Mouse (Mus musculus) urinary bladder, postnatal 4 days (tissue): ENCODE results near the gene Crip1.
A peak's percentile ranks its signal among the peaks of the same experiment; 100 is the strongest.

Experiments used
- DNase-seq, 2 experiments: peaks; one replicate each; pipeline ENCODE4 v3.0.0; 2021 to 2022; ENCODE audit warnings: low spot score in 2 of 2

Gene Crip1

DNA sequence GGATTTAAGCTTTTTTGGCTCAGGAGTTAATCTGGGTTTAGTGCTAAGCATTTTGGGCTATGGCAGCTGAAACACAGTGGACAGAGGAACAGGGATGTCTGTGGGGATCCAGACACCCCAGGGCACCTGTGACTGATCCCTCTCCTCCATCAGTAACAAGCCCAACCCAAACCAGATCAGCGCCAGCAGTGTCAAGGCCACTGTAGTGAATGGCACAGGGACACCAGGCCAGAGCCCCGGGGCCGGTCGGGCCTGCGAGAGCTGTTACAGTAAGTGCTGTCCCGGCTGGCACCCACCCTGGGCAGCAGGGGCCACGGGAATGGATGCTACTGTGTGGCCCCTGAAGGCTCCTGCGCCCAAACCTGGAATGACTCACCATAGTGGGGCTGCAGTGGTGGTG lies 15.4 kb upstream of the Crip1 start:
- DNase-seq = no peak

DNA sequence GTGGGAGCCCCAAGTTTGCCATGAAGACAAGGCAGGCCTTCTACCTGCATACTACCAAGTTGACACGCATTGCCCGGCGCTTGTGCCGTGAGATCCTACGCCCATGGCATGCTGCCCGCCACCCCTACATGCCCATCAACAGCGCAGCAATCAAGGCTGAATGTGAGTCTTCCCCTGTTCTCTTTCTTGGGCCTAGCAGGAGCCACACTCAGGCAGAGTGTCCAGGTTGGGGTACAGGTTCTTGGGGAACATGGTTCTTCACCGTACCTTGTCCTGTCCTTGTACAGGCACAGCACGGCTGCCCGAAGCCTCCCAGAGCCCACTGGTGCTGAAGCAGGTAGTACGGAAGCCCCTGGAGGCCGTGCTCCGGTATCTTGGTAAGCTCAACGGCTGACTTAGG lies 14.5 kb upstream of the Crip1 start:
- DNase-seq = no peak

DNA sequence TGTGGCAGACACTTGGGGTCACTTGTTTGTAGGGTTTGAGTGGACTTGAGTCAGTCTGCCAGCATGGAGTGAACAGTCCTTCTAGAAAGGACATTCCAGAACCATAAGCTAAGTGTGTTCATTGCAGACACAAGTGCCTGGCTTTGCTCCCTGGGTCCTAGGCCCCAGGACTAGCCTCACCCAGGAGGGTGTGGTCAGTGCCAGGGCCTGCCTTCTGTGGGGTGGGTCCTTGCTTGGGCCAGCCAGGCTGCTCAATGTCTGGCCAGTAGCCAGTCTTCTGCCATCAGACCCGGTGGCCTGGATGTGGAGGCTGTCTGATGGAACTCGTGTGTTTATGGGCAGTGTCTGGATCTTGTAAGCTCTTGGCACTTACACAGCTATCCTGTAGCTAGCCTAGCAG lies 13.5 kb upstream of the Crip1 start:
- peak in 1 of 2 experiments; percentile 74 for DNase-seq

GRCm38 (mm10) chr12:113133260-113133659 lies 12.9 kb upstream of the Crip1 start:
- no peak for DNase-seq

- DNase-seq = no peak
These were observed 12.2 kb upstream of the Crip1 start for GRCm38 (mm10) chr12:113133861-113134403.

- no peak for DNase-seq
These were observed 11.6 kb upstream of the Crip1 start for GRCm38 (mm10) chr12:113134502-113134901.

DNA sequence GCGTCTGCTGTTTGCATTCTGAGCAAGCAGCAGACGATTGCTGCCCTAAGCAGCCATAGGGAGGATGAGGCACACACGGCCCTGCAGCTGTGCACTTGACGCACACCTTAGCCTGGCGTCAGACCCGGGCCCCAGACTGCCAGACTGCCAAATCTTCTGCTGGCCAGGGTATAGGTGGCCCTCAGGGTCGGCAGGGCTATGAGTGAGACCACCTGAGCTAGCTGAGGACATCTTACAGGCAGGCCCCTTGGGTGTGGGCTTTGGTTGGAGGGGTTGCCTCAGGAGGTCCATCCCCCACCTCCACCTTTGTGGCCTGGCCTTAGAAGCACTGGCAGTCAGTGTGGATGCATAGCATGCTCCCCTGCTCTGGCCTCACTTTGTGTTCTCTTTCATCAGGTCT lies 10.7 kb upstream of the Crip1 start:
- no peak for DNase-seq

DNA sequence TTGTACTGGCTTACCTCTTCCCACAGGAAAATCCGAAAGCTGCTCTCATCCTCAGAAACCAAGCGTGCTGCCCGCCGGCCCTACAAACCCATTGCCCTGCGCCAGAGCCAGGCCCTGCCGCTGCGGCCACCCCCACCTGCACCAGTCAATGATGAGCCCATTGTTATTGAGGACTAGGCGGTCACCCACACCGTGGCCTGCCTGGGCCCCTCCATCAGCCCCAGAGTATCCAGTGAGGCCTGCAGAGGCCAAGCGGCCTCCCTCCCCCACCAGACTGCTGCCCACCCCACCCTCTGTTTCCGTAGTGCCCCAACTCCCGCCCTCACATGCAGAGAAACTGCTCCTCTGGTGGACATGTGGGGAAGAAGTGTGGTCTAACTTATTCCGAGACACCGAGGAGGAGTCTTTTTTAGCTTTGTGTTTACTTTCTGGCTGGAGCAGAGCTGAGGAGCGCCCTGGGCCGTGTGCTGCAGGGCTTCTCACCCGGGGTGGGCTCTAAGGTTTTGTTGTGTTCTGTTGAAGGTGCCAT lies 9.6 kb upstream of the Crip1 start:
- no peak for DNase-seq

- no peak for DNase-seq
These were observed 8.6 kb upstream of the Crip1 start for GRCm38 (mm10) chr12:113137260-113138213.

DNA sequence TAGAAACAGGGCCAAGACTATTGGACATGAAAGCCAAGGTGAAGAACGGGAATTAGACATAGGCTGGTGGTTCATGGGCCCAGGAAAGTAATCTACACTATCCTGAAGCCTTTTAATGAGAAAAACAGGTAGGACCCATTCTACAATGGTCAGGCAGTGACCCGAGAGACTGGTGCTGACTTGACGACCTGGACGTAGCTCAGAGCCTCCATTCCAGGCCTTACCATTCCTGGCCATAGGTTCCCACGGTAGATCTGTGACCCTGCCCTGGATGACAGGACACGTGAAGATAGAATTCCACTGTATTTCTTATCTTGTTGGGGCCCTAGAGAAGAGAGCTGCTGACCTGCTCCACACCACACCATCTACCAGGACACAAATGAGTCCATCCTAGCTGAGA lies 7.8 kb upstream of the Crip1 start:
- no peak for DNase-seq

DNA sequence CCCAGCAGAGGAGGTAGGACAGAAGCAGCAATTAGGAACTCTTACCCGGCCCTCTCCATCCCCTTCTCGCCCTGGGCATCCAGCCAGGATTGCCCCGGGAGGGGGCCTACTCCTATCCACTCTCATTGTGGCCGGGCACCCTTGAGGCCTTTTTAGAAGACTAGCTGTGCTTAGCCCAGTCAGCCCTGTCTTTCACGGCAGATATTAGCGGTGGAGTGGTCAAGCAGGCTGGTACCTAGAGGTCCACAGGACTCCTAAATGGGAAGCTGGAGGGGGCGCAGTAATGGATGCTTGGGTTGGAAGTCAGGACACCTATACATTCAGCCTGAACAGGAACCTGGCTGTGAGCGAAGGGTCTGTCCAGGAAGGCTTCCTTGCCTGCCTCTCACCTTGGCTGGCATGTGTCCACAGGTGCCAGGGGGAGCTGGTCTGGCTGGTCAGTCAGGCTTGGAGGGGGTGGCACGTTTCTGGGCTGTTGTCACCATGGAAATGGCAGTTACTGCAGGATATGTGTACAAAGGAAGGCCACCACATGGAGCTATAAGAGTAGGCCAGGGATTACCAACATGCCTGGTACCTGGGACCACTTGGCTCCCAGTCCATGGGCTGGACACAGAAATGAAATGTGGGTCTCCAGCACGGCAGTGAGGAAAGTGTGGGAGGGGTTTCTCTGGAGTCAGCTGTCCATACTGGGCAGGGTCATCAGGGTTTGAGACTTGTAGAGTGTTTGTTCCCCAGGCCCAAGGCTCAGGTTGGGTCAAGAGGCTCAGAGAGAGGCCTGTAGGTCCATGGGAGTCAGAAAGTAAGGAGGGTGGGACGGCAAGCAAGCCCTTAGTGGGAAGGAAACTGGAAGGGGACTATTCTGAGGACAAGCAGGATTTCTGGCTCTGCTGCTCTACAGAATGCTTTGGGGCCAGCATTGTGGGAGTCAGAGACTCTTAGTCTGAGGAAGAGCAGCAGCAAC lies 6.9 kb upstream of the Crip1 start:
- DNase-seq = no peak

GRCm38 (mm10) chr12:113139908-113140615 lies 6.1 kb upstream of the Crip1 start, which contains the start of gene Crip2:
Gene Crip2, plus strand, starts transcription at chr12:113140236.
- DNase-seq = peak; percentile 85 to 88

- DNase-seq = no peak
These were observed 5.3 kb upstream of the Crip1 start for GRCm38 (mm10) chr12:113140616-113141411.

DNA sequence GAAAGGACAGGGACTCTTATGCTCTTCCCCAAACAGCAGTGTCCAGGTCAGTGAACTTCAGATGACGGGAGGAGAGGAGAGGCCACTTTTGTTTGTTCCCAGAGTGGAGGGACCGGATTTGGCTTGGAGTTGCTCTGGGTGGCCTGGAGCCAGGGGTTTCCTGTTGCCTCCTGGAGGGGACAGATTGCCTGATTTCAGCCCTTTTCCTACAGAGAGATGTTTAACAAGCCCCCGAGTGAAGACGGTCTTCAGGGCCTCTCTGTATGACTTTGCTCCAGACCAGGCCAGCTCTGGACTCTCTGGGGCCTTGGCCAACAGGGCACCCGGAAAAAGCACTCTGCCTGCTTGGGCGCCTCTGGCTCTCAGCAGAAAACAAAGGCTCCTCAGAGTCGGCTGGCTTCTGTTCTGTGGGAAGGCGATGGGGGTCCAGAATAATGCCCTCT lies 4.6 kb upstream of the Crip1 start:
- DNase-seq = no peak

GRCm38 (mm10) chr12:113142021-113142975 lies 3.8 kb upstream of the Crip1 start:
- peak; percentile 67 to 75 for DNase-seq

GRCm38 (mm10) chr12:113143164-113143563 lies 3.0 kb upstream of the Crip1 start:
- no peak for DNase-seq

DNA sequence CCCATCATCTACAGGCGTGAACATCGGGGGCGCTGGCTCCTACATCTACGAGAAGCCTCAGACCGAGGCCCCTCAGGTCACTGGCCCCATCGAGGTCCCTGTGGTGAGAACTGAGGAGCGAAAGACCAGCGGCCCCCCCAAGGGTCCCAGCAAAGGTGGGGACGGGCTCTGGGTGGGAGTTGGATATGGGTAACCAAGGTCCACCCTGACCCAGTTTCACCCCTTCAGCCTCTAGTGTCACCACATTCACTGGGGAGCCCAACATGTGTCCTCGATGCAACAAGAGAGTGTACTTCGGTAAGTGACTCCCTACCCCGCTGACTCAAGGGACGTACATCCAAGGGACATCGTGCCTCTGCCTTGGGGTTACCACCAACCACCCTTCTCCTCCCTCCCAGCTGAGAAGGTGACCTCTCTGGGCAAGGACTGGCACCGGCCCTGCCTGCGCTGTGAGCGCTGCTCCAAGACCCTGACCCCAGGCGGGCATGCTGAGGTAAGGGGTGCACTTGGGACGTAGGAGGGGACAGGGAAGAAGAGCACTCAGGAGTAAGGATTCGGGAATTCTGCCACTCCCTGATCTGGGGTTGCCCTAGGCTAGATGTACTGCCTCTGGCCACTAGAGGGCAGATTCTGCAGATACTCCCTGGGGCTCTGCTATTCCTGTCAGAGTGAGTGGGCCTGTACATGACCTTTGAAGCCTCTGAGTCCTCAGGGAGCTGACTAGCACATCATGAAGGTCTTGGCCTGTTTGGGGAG lies 1.9 kb upstream of the Crip1 start:
- no peak for DNase-seq

- no peak for DNase-seq
These were observed 1.2 kb upstream of the Crip1 start for GRCm38 (mm10) chr12:113144886-113145285.
